In genomic region chr10:59527819-59528218, GRCm38 (mm10) we compare ENCODE assay signal across 19 mouse cellular contexts.
"Had no signal": no experiment of that assay in that cellular context is flagged by ENCODE, and none has a peak within 500 bp of the region (broad histone marks: within the 10 kb centered on the region; RNA-seq: fewer than 3 reads in every experiment).

No protein-coding gene starts in this region.

- H3K27ac ChIP-seq: liver, embryonic 13.5 days; liver, embryonic 15.5 days; macrophage; neural tube, embryonic 12.5 days had no signal

- DNase-seq: liver, embryonic 13.5 days; liver, postnatal 0 days; lung, adult 2 months; lung, postnatal 10 days; midbrain, embryonic 14.5 days; retina, postnatal 1 day; right cerebral cortex, adult 18-20 months; right cerebral cortex, postnatal 25 days; right cerebral cortex, postnatal 4 days; spleen, adult 18-20 months; thymus, adult 18-20 months; thymus, postnatal 25 days; thymus, postnatal 4 days had no signal

- H3K9me3 ChIP-seq: liver, embryonic 13.5 days; liver, embryonic 15.5 days; megakaryocyte, embryonic 14.5 days; neural tube, embryonic 12.5 days had no signal

- H3K36me3 ChIP-seq: liver, embryonic 13.5 days; liver, embryonic 15.5 days; neural tube, embryonic 12.5 days had no signal

- H3K4me1 ChIP-seq: liver, embryonic 15.5 days had no signal

- H3K4me3 ChIP-seq: liver, embryonic 13.5 days; liver, embryonic 15.5 days; megakaryocyte, embryonic 14.5 days; neural tube, embryonic 12.5 days had no signal

- ATAC-seq: liver, postnatal 0 days; midbrain, embryonic 16.5 days had no signal

- H3K9ac ChIP-seq: liver, embryonic 13.5 days; liver, embryonic 15.5 days; liver, postnatal 0 days; neural tube, embryonic 12.5 days had no signal

- H3K4me2 ChIP-seq: liver, embryonic 13.5 days; liver, embryonic 15.5 days; midbrain, embryonic 11.5 days; neural tube, embryonic 12.5 days had no signal

- H3K27me3 ChIP-seq: liver, embryonic 13.5 days; liver, embryonic 15.5 days; megakaryocyte, embryonic 14.5 days; neural tube, embryonic 12.5 days had no signal
